Mouse (Mus musculus): ENCODE measurements around the gene Med16. TPM values are rescaled to one million over a fixed set of nuclear protein-coding genes. Genes with fewer than 3 reads are reported as not detected.
A peak's percentile ranks its signal among the peaks of the same experiment; 100 is the strongest.

The Med16 gene
- polyA plus RNA-seq, 1 experiment: 92.6 TPM

- TF ChIP-seq CTCF (IDR thresholded peaks at IDR 0.05; ENCODE audit: borderline replicate concordance, extremely low read depth, insufficient read depth, insufficient read length) (no peak), POLR2A (IDR thresholded peaks at IDR 0.05; ENCODE audit: borderline replicate concordance, extremely low read depth, insufficient read depth, insufficient read length, poor library complexity, severe bottlenecking) (no peak)
- DNase-seq (ENCODE audit: low read depth): no peak
Observed at GRCm38 (mm10) chr10:79931797-79932196, 23.1 kb upstream of the Med16 start.

DNA sequence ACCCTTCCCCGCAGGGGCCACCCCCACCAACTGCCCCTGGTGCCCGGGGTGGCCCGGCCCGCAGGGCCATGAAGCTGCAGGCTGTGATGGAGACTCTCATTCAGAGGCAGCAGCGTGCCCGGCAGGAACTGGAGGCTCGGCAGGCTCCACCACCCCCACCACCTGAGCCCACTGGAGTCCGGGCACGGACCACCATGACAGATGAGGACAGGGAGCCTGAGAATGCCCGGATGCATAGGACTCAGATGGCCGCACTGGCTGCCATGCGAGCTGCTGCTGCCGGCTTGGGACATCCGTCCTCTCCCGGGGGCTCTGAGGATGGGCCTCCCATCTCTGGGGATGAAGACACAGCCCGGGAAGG is 22.1 kb upstream of the Med16 start:
- TF ChIP-seq POLR2A (IDR thresholded peaks at IDR 0.05; ENCODE audit: borderline replicate concordance, extremely low read depth, insufficient read depth, insufficient read length, poor library complexity, severe bottlenecking) (no peak), CTCF (IDR thresholded peaks at IDR 0.05; ENCODE audit: borderline replicate concordance, extremely low read depth, insufficient read depth, insufficient read length) (no peak)
- no peak for DNase-seq (ENCODE audit: low read depth)

- no peak for DNase-seq (ENCODE audit: low read depth)
- no peak for TF ChIP-seq CTCF (IDR thresholded peaks at IDR 0.05; ENCODE audit: borderline replicate concordance, extremely low read depth, insufficient read depth, insufficient read length)
- no peak for TF ChIP-seq POLR2A (IDR thresholded peaks at IDR 0.05; ENCODE audit: borderline replicate concordance, extremely low read depth, insufficient read depth, insufficient read length, poor library complexity, severe bottlenecking)
Observed at GRCm38 (mm10) chr10:79929967-79930825, 21.5 kb upstream of the Med16 start.

DNA sequence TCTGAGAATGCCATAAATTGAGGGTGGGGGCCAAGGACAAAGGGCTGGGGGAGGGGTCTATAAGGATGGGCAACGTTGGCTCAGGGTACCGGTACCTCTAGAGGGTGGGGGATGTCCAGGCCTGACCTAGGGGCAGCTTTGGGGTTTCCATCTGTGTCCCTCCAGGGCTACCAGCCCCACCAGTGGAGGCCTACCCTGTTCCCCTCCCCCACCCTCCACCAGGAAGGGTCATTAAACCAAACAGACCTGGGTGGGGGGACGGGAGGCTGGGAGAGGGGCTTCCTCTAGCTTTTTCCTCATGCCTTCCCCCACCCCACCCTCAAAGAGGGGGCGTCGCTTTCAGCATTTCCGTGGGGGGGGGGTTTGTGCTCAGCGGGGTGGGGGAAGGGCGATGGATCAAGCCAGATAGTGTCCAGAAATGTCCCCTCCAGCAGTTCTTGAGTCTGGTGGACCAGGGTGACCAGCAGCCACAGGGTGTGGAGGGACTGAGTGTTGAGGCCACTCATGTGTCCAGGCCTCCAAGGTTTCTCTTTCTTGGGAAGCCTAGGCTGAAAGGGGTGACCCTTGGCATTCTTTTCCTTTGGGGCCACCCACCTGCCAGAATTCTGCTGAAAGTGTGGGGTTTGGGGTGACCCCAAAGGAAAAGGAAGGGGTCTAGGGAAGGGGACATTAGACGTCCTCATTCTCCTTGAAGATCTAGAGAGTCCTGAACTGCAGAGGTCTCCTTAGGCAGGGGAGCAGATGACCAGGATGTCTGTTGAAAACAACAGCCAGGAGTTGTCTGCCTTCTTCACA is 20.4 kb upstream of the Med16 start:
- DNase-seq (ENCODE audit: low read depth): peak; percentile 9
- no peak for TF ChIP-seq CTCF (IDR thresholded peaks at IDR 0.05; ENCODE audit: borderline replicate concordance, extremely low read depth, insufficient read depth, insufficient read length)
- no peak for TF ChIP-seq POLR2A (IDR thresholded peaks at IDR 0.05; ENCODE audit: borderline replicate concordance, extremely low read depth, insufficient read depth, insufficient read length, poor library complexity, severe bottlenecking)

DNA sequence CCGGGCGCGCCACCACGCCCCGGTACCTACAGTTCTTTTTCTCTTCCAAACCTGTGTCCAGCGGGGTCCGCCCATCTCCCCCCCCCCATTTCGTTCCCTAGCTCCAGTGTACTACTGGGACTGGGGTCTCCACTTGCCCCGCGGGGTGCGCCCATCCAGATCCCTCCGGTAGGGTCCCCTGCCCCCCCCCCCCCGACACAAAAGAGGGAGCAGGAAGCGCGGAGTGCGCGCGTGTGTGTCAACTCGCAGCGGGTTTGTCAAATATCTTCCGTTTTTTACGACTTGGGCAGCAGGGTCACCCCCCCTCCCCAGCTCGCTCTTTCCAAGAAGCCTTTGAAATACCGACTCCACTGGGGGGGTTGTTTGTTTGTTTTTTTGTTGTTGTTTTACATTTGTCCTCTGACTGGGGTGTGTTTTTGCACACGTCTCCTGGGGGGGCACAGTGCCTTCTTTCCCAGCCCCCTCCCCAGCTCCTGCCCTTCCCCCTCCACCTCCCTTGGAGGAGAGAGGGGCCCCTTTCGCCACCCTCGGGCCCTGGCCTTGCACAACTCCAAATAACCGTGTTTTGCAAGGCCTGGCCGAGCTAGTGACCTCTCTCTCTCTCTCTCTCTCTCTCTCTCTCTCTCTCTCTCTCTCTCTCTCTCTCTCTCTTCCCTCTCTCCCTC is 19.4 kb upstream of the Med16 start:
- DNase-seq (ENCODE audit: low read depth): peak; percentile 62
- TF ChIP-seq POLR2A (IDR thresholded peaks at IDR 0.05; ENCODE audit: borderline replicate concordance, extremely low read depth, insufficient read depth, insufficient read length, poor library complexity, severe bottlenecking) (no peak), CTCF (IDR thresholded peaks at IDR 0.05; ENCODE audit: borderline replicate concordance, extremely low read depth, insufficient read depth, insufficient read length) (no peak)

- DNase-seq (ENCODE audit: low read depth): peak; percentile 73
- TF ChIP-seq CTCF (IDR thresholded peaks at IDR 0.05; ENCODE audit: borderline replicate concordance, extremely low read depth, insufficient read depth, insufficient read length) (no peak), POLR2A (IDR thresholded peaks at IDR 0.05; ENCODE audit: borderline replicate concordance, extremely low read depth, insufficient read depth, insufficient read length, poor library complexity, severe bottlenecking) (no peak)
Observed at GRCm38 (mm10) chr10:79927324-79928029, 18.8 kb upstream of the Med16 start.

GRCm38 (mm10) chr10:79926491-79927323 is 18.0 kb upstream of the Med16 start, which contains the start of gene Arid3a:
Gene Arid3a, plus strand, starts transcription at chr10:79927043.
- 0 out of 2 replicates have a peak, but pooled peaks have one; percentile 4 for TF ChIP-seq POLR2A (IDR thresholded peaks at IDR 0.05; ENCODE audit: borderline replicate concordance, extremely low read depth, insufficient read depth, insufficient read length, poor library complexity, severe bottlenecking)
- TF ChIP-seq CTCF (IDR thresholded peaks at IDR 0.05; ENCODE audit: borderline replicate concordance, extremely low read depth, insufficient read depth, insufficient read length): no peak

DNA sequence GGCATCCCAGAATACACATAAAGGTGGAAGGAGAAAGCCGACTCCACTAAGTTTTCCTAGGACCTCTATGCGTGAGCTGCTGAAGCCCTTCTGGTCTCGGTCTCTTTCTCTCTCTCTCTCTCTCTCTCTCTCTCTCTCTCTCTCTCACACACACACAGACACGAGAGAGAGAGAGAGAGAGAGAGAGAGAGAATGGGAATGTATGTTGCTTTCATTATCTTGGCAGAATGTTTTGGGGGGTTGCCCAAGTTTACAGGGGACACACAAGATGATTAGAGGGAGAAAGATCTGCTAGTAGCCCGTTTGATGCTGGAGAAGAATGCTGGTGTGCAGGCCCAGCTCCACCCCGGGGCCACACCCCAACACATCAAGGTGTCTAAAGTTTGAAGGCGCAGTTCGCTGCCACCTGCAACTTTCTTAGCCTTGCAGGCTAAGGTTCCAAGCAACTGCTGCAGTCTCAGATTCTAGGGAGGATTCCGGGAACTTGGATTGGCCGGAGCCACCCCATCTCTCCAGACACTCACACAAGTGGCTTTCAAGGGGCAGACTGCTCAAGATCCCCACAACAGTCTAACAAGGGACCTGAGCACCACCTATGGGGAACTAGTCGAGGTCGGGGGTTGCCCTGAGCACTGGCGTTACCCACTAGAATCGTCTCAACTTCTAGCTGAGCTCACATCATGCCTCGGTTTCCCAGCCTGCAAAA is 17.2 kb upstream of the Med16 start:
- DNase-seq (ENCODE audit: low read depth): no peak
- TF ChIP-seq CTCF (IDR thresholded peaks at IDR 0.05; ENCODE audit: borderline replicate concordance, extremely low read depth, insufficient read depth, insufficient read length) (no peak), POLR2A (IDR thresholded peaks at IDR 0.05; ENCODE audit: borderline replicate concordance, extremely low read depth, insufficient read depth, insufficient read length, poor library complexity, severe bottlenecking) (no peak)

More at GRCm38 (mm10) chr10:79926491-79927323, 18.0 kb upstream of the Med16 start, which contains the start of gene Arid3a:
- DNase-seq (ENCODE audit: low read depth): peak; percentile 96

DNA sequence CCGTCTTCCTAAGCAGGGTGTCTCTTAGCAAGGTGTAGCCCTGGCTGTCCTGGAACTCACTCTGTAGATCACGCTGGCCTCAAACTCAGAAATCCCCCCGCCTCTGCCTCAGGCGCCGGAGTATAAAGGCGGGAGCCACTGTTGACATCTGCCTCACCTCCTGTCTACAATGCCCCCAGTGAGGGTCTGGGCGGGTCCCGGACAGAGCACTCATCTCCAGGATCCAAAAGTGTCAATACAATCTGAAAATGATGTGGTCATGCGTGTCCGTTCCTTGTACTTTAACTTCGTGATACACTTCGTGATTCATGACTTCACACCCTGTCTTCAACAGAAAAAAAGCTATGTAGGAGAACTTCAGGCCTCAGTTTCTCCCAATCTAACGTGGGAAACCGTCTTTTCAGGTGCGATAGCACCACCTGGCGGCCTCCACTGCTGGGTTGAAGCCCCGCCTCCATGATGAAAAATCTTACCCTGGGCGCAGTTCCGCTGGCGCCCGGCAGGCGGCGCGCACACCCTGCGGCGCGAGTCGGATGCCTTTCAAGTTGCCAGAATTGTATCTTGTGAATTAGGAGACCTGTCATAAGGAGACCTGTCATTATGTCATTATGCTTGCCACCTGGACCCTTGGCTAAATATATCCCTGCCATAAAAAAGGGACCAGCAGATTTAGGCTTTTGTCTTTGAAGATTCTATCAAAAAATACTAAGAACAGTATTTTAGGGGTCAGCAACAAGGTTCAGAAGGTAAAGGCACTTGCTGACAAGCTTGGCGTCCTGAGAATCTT is 16.5 kb upstream of the Med16 start:
- TF ChIP-seq CTCF (IDR thresholded peaks at IDR 0.05; ENCODE audit: borderline replicate concordance, extremely low read depth, insufficient read depth, insufficient read length) (peak; percentile 100), POLR2A (IDR thresholded peaks at IDR 0.05; ENCODE audit: borderline replicate concordance, extremely low read depth, insufficient read depth, insufficient read length, poor library complexity, severe bottlenecking) (no peak)
- DNase-seq (ENCODE audit: low read depth): peak; percentile 94
